Mouse (Mus musculus) neural tube, embryonic 11.5 days (tissue): Measurements from ENCODE around the gene Gna11. TPM values are rescaled to one million over a fixed set of nuclear protein-coding genes. Genes with fewer than 3 reads are reported as not detected.

Experiments used
- ATAC-seq: fragments of 200-750 bp; cut with Nextera tagmentation; 2 replicates; pipeline ENCODE4 v1.8.0; 2017; ENCODE audit warnings: moderate number of reproducible peaks, mild to moderate bottlenecking, moderate TSS enrichment, moderate library complexity; ENCODE audit not compliant: insufficient read depth, low FRiP score, low TSS enrichment
- DNase-seq: peaks from one replicate; pipeline ENCODE4 v3.0.0-alpha.2; 2015; ENCODE audit warnings: low spot score
- H3K27ac ChIP-seq: fragments of 300-500 bp; sonication (generic); 2 replicates; pipeline ENCODE4 v1.5.1; 2014; ENCODE audit warnings: low read depth, mild to moderate bottlenecking, low read length
- H3K27me3 ChIP-seq: fragments of 300-500 bp; sonication (generic); 2 replicates; pipeline ENCODE4 v1.6.1; 2014; ENCODE audit warnings: mild to moderate bottlenecking, low read length, mixed read lengths; ENCODE audit not compliant: control insufficient read depth, insufficient read depth
- H3K36me3 ChIP-seq: fragments of 300-500 bp; sonication (generic); 2 replicates; pipeline ENCODE4 v1.6.1; 2014; ENCODE audit warnings: mild to moderate bottlenecking, low read length, moderate library complexity, mixed read lengths; ENCODE audit not compliant: control insufficient read depth, insufficient read depth
- H3K4me1 ChIP-seq: fragments of 300-500 bp; sonication (generic); 2 replicates; pipeline ENCODE4 v1.6.1; 2014; ENCODE audit warnings: low read length, mixed read lengths; ENCODE audit not compliant: control insufficient read depth, insufficient read depth
- H3K4me2 ChIP-seq: fragments of 300-500 bp; sonication (generic); 2 replicates; pipeline ENCODE4 v1.6.1; 2014; ENCODE audit warnings: low read depth, mild to moderate bottlenecking, moderate library complexity
- H3K4me3 ChIP-seq: fragments of 300-500 bp; sonication (generic); 2 replicates; pipeline ENCODE4 v1.5.1; 2014; ENCODE audit warnings: low read depth, low read length
- H3K9ac ChIP-seq: fragments of 300-500 bp; sonication (generic); 2 replicates; pipeline ENCODE4 v1.6.1; 2014; ENCODE audit warnings: mild to moderate bottlenecking, low read length
- H3K9me3 ChIP-seq: fragments of 300-500 bp; sonication (generic); 2 replicates; pipeline ENCODE4 v1.6.1; 2016; ENCODE audit warnings: low read length; ENCODE audit not compliant: control insufficient read depth
- WGBS: fragments of 180-500 bp; shearing (Covaris S2); extraction: QIAGEN DNeasy Blood & Tissue Kit; methylation state at CpG from one replicate; pipeline ENCODE4 v1.1.7; 2014; 5-methylcytosine and 5-hydroxymethylcytosine counted together
- polyA plus RNA-seq: library from polyadenylated mRNA; unstranded; fragments of >200 nt; fragmentation: Nextera tagmentation; extraction: Ambion mirVana; gene quantifications from 2 replicates; pipeline ENCODE4 v1.2.1, GENCODE M21; 2014

The Gna11 gene
- polyA plus RNA-seq, 1 experiment from 2014 or later: 78.8 TPM

- H3K4me3 ChIP-seq: no peak overlapping the region
- no peak for ATAC-seq
- WGBS: 49% methylated on average over 9 of the region's 9 CpGs
- peaks cover 46% of the 10 kb centered on the region for H3K27me3 ChIP-seq
- no peak overlapping the region for H3K4me2 ChIP-seq
- peaks cover 9% of the 10 kb centered on the region for H3K36me3 ChIP-seq
- 0 out of 2 replicates have a peak overlapping the region, but pooled peaks have one; percentile 23 for H3K27ac ChIP-seq
- H3K4me1 ChIP-seq: peaks cover 27% of the 10 kb centered on the region
- peak; percentile 41 for DNase-seq
- H3K9me3 ChIP-seq: no peaks in the 10 kb centered on the region
- H3K9ac ChIP-seq: no peak overlapping the region
Observed at GRCm38 (mm10) chr10:81569507-81570237, 24.7 kb upstream of the Gna11 start.

- peaks cover 39% of the 10 kb centered on the region for H3K27me3 ChIP-seq
- peaks cover 32% of the 10 kb centered on the region for H3K4me1 ChIP-seq
- peaks cover 9% of the 10 kb centered on the region for H3K36me3 ChIP-seq
- peak; percentile 76 for DNase-seq
- peak overlapping the region; percentile 8; the same call in 1 of the 2 replicates for H3K4me2 ChIP-seq
- H3K9me3 ChIP-seq: no peaks in the 10 kb centered on the region
- no peak overlapping the region for H3K4me3 ChIP-seq
- H3K9ac ChIP-seq: peak overlapping the region; percentile 18; the same call in 1 of the 2 replicates
- no peak for ATAC-seq
- WGBS: 14% methylated on average over 16 of the region's 16 CpGs
- no peak overlapping the region for H3K27ac ChIP-seq
Observed at GRCm38 (mm10) chr10:81568381-81569191, 23.6 kb upstream of the Gna11 start.

- ATAC-seq (no peak), DNase-seq (no peak)
- H3K27ac ChIP-seq: no peak overlapping the region
- peaks cover 38% of the 10 kb centered on the region for H3K4me1 ChIP-seq
- H3K4me2 ChIP-seq: no peak overlapping the region
- peaks cover 13% of the 10 kb centered on the region for H3K36me3 ChIP-seq
- no peak overlapping the region for H3K4me3 ChIP-seq
- no peaks in the 10 kb centered on the region for H3K9me3 ChIP-seq
- H3K27me3 ChIP-seq: peaks cover 22% of the 10 kb centered on the region
- no peak overlapping the region for H3K9ac ChIP-seq
- 34% methylated on average over 20 of the region's 20 CpGs for WGBS
Observed at GRCm38 (mm10) chr10:81565257-81566228, 20.6 kb upstream of the Gna11 start.

- Histone ChIP-seq H3K4me1 (peaks cover 32% of the 10 kb centered on the region), H3K4me3 (no peak overlapping the region), H3K9me3 (no peaks in the 10 kb centered on the region), H3K4me2 (no peak overlapping the region), H3K27me3 (peaks cover 22% of the 10 kb centered on the region), H3K9ac (no peak overlapping the region), H3K27ac (no peak overlapping the region), H3K36me3 (peaks cover 13% of the 10 kb centered on the region)
- DNase-seq (peak; percentile 63), ATAC-seq (no peak)
- WGBS: 12% methylated on average over 10 of the region's 10 CpGs
Observed at GRCm38 (mm10) chr10:81564734-81565133, 19.7 kb upstream of the Gna11 start.

GRCm38 (mm10) chr10:81564216-81564615 lies 19.2 kb upstream of the Gna11 start:
- Histone ChIP-seq H3K9me3 (no peaks in the 10 kb centered on the region), H3K9ac (peak overlapping the region; percentile 39), H3K4me2 (peak overlapping the region; percentile 7), H3K27ac (no peak overlapping the region), H3K4me3 (peak overlapping the region; percentile 16), H3K4me1 (peaks cover 32% of the 10 kb centered on the region), H3K27me3 (peaks cover 20% of the 10 kb centered on the region), H3K36me3 (peaks cover 13% of the 10 kb centered on the region)
- DNase-seq (peak; percentile 37), ATAC-seq (no peak)
- WGBS: 4% methylated on average over 10 of the region's 10 CpGs

- Histone ChIP-seq H3K4me2 (no peak overlapping the region; the same call in 1 of the 2 replicates), H3K9me3 (no peaks in the 10 kb centered on the region), H3K4me3 (no peak overlapping the region), H3K27me3 (peaks cover 20% of the 10 kb centered on the region), H3K36me3 (peaks cover 13% of the 10 kb centered on the region), H3K9ac (no peak overlapping the region), H3K27ac (no peak overlapping the region), H3K4me1 (peaks cover 27% of the 10 kb centered on the region)
- DNase-seq: no peak
- WGBS: 42% methylated on average over 6 of the region's 6 CpGs
- no peak for ATAC-seq
Observed at GRCm38 (mm10) chr10:81563481-81563880, 18.5 kb upstream of the Gna11 start.

- H3K27me3 ChIP-seq: peaks cover 16% of the 10 kb centered on the region
- DNase-seq (no peak), ATAC-seq (no peak)
- peaks cover 13% of the 10 kb centered on the region for H3K36me3 ChIP-seq
- no peak overlapping the region for H3K4me3 ChIP-seq
- WGBS: 75% methylated on average over 6 of the region's 6 CpGs
- H3K4me1 ChIP-seq: peaks cover 24% of the 10 kb centered on the region
- no peak overlapping the region for H3K27ac ChIP-seq
- H3K9ac ChIP-seq: no peak overlapping the region
- H3K9me3 ChIP-seq: no peaks in the 10 kb centered on the region
- no peak overlapping the region for H3K4me2 ChIP-seq
Observed at GRCm38 (mm10) chr10:81562411-81562810, 17.4 kb upstream of the Gna11 start.
